Mouse (Mus musculus) hindbrain, postnatal 0 days (tissue): ENCODE measurements at regions not wholly inside any gene's neighbourhood (a gene's known extent, or its start where the extent isn't known, plus 50 kb on each side); places are given as distances from the start of the nearest gene placed in this dataset.

Experiments
- ATAC-seq: fragments of 200-750 bp; cut with Nextera tagmentation; 2 replicates; pipeline ENCODE4 v1.8.0; 2017; ENCODE audit warnings: mild to moderate bottlenecking, moderate TSS enrichment, moderate library complexity
- DNase-seq: peaks from one replicate; pipeline ENCODE4 v3.0.0-alpha.2; 2015; ENCODE audit warnings: low spot score
- H3K27ac ChIP-seq: fragments of 300-500 bp; sonication (generic); 2 replicates; pipeline ENCODE4 v1.5.1; 2014; ENCODE audit warnings: mild to moderate bottlenecking
- H3K27me3 ChIP-seq: fragments of 300-500 bp; sonication (generic); 2 replicates; pipeline ENCODE4 v1.6.1; 2014; ENCODE audit warnings: low read length, mixed read lengths; ENCODE audit not compliant: insufficient read depth
- H3K36me3 ChIP-seq: fragments of 300-500 bp; sonication (generic); 2 replicates; pipeline ENCODE4 v1.6.1; 2014; ENCODE audit warnings: low read length, mixed read lengths; ENCODE audit not compliant: insufficient read depth
- H3K4me1 ChIP-seq: fragments of 300-500 bp; sonication (generic); 2 replicates; pipeline ENCODE4 v1.6.1; 2014; ENCODE audit warnings: antibody characterized with exemption, low read length, mixed read lengths; ENCODE audit not compliant: insufficient read depth
- H3K4me2 ChIP-seq: fragments of 300-500 bp; sonication (generic); 2 replicates; pipeline ENCODE4 v1.6.1; 2014; ENCODE audit warnings: low read depth, mild to moderate bottlenecking, low read length, moderate library complexity, mixed read lengths
- H3K4me3 ChIP-seq: fragments of 300-500 bp; sonication (generic); 2 replicates; pipeline ENCODE4 v1.5.1; 2014; ENCODE audit warnings: low read length
- H3K9ac ChIP-seq: fragments of 300-500 bp; sonication (generic); replicated peaks from 2 replicates; pipeline ENCODE4 v1.6.1; 2014; ENCODE audit warnings: mild to moderate bottlenecking, low read length, moderate library complexity, mixed read lengths
- H3K9me3 ChIP-seq: fragments of 300-500 bp; sonication (generic); 2 replicates; pipeline ENCODE4 v1.6.1; 2016; ENCODE audit warnings: low read length, mixed read lengths
- CTCF ChIP-seq: IDR thresholded peaks from 2 replicates; pipeline ENCODE4 v1.5.1; 2016; ENCODE audit warnings: antibody characterized with exemption, control low read depth, low read depth
- WGBS: fragments of 180-500 bp; shearing (Covaris S2); extraction: QIAGEN DNeasy Blood & Tissue Kit; methylation state at CpG from one replicate; pipeline ENCODE4 v1.1.7; 2014; 5-methylcytosine and 5-hydroxymethylcytosine counted together

GRCm38 (mm10) chr13:97320756-97321155 is 79.9 kb downstream of the Enc1 start:
- Histone ChIP-seq H3K9ac (no peak overlapping the region), H3K4me1 (no peaks in the 10 kb centered on the region), H3K4me3 (no peak overlapping the region), H3K36me3 (no peaks in the 10 kb centered on the region), H3K4me2 (no peak overlapping the region), H3K27ac (no peak overlapping the region), H3K9me3 (no peaks in the 10 kb centered on the region), H3K27me3 (no peaks in the 10 kb centered on the region)
- DNase-seq (no peak), ATAC-seq (no peak)
- 24% methylated on average over 3 of the region's 4 CpGs for WGBS
- no peak for TF ChIP-seq CTCF

- DNase-seq (no peak), ATAC-seq (no peak)
- H3K27ac ChIP-seq, result no peak overlapping the region
- no peak overlapping the region for H3K4me2 ChIP-seq
- H3K9me3 ChIP-seq, result no peaks in the 10 kb centered on the region
- WGBS, result 71% methylated on average over 1 of the region's 1 CpGs
- H3K4me3 ChIP-seq, result no peak overlapping the region
- no peak overlapping the region for H3K9ac ChIP-seq
- H3K27me3 ChIP-seq, result no peaks in the 10 kb centered on the region
- TF ChIP-seq CTCF, result no peak
- no peaks in the 10 kb centered on the region for H3K36me3 ChIP-seq
- no peaks in the 10 kb centered on the region for H3K4me1 ChIP-seq
These were observed 79.4 kb downstream of the Enc1 start for GRCm38 (mm10) chr13:97320298-97320697.

GRCm38 (mm10) chr13:97317633-97318032 is 76.7 kb downstream of the Enc1 start:
- H3K4me2 ChIP-seq, result no peak overlapping the region
- no peak overlapping the region for H3K27ac ChIP-seq
- DNase-seq, result peak; percentile 21
- peak; percentile 43; the same call in 1 of the 2 replicates for ATAC-seq
- 19% methylated on average over 3 of the region's 3 CpGs for WGBS
- H3K4me3 ChIP-seq, result no peak overlapping the region
- TF ChIP-seq CTCF, result no peak
- peaks cover 7% of the 10 kb centered on the region; the same call in 1 of the 2 replicates for H3K4me1 ChIP-seq
- H3K27me3 ChIP-seq, result no peaks in the 10 kb centered on the region
- no peaks in the 10 kb centered on the region for H3K9me3 ChIP-seq
- H3K36me3 ChIP-seq, result no peaks in the 10 kb centered on the region
- no peak overlapping the region for H3K9ac ChIP-seq

- H3K36me3 ChIP-seq, result no peaks in the 10 kb centered on the region
- H3K9me3 ChIP-seq, result no peaks in the 10 kb centered on the region
- no peak overlapping the region for H3K9ac ChIP-seq
- DNase-seq, result peak; percentile 43
- H3K4me3 ChIP-seq, result no peak overlapping the region
- WGBS, result 42% methylated on average over 16 of the region's 16 CpGs
- H3K27ac ChIP-seq, result no peak overlapping the region
- peaks cover 7% of the 10 kb centered on the region; the same call in 1 of the 2 replicates for H3K4me1 ChIP-seq
- H3K4me2 ChIP-seq, result no peak overlapping the region
- no peaks in the 10 kb centered on the region for H3K27me3 ChIP-seq
- no peak for TF ChIP-seq CTCF
- peak; percentile 57 for ATAC-seq
These were observed 71.8 kb downstream of the Enc1 start for GRCm38 (mm10) chr13:97312420-97313370.

GRCm38 (mm10) chr13:97311340-97311739 is 70.4 kb downstream of the Enc1 start:
- DNase-seq (no peak), ATAC-seq (no peak)
- WGBS, result 15% methylated on average over 4 of the region's 4 CpGs
- TF ChIP-seq CTCF, result no peak
- no peak overlapping the region for H3K4me3 ChIP-seq
- no peaks in the 10 kb centered on the region for H3K27me3 ChIP-seq
- no peak overlapping the region for H3K27ac ChIP-seq
- H3K9me3 ChIP-seq, result no peaks in the 10 kb centered on the region
- H3K9ac ChIP-seq, result no peak overlapping the region
- peaks cover 7% of the 10 kb centered on the region; the same call in 1 of the 2 replicates for H3K4me1 ChIP-seq
- H3K36me3 ChIP-seq, result no peaks in the 10 kb centered on the region
- no peak overlapping the region for H3K4me2 ChIP-seq

GRCm38 (mm10) chr13:97310855-97311189 is 69.9 kb downstream of the Enc1 start:
- Histone ChIP-seq H3K27me3 (no peaks in the 10 kb centered on the region), H3K4me1 (peaks cover 7% of the 10 kb centered on the region; the same call in 1 of the 2 replicates), H3K36me3 (no peaks in the 10 kb centered on the region), H3K4me3 (no peak overlapping the region), H3K9ac (no peak overlapping the region), H3K4me2 (no peak overlapping the region), H3K9me3 (no peaks in the 10 kb centered on the region), H3K27ac (no peak overlapping the region)
- DNase-seq, result no peak
- 39% methylated on average over 3 of the region's 3 CpGs for WGBS
- ATAC-seq, result no peak
- no peak for TF ChIP-seq CTCF
